Mouse (Mus musculus): ENCODE measurements around the gene 4933411K16Rik.

Gene 4933411K16Rik

GRCm38 (mm10) chr19:42051948-42052347, at the start of gene 4933411K16Rik:
Gene 4933411K16Rik (plus strand): TSS chr19:42052248.
- in situ Hi-C loops (cut with MboI, MseI), result no loop called here

- in situ Hi-C loops (cut with MboI, MseI), result no loop called here
Measured at GRCm38 (mm10) chr19:42004258-42004657, 47.8 kb upstream of the 4933411K16Rik start.

- in situ Hi-C loops (cut with MboI, MseI), result no loop called here
Measured at GRCm38 (mm10) chr19:42005616-42006015, 46.4 kb upstream of the 4933411K16Rik start.

- in situ Hi-C loops (cut with MboI, MseI), result no loop called here
Measured at GRCm38 (mm10) chr19:42006568-42006967, 45.5 kb upstream of the 4933411K16Rik start.

GRCm38 (mm10) chr19:42008586-42008985, 43.5 kb upstream of the 4933411K16Rik start:
- in situ Hi-C loops (cut with MboI, MseI), result no loop called here

GRCm38 (mm10) chr19:42009067-42009466, 43.0 kb upstream of the 4933411K16Rik start:
- in situ Hi-C loops (cut with MboI, MseI), result no loop called here

- in situ Hi-C loops (cut with MboI, MseI), result no loop called here
Measured at GRCm38 (mm10) chr19:42010436-42010835, 41.6 kb upstream of the 4933411K16Rik start.

GRCm38 (mm10) chr19:42011123-42011522, 40.9 kb upstream of the 4933411K16Rik start:
- in situ Hi-C loops (cut with MboI, MseI), result no loop called here

- in situ Hi-C loops (cut with MboI, MseI), result no loop called here
Measured at GRCm38 (mm10) chr19:42014231-42014825, 37.7 kb upstream of the 4933411K16Rik start.

GRCm38 (mm10) chr19:42015001-42015400, 37.0 kb upstream of the 4933411K16Rik start:
- in situ Hi-C loops (cut with MboI, MseI), result no loop called here

- in situ Hi-C loops (cut with MboI, MseI), result no loop called here
Measured at GRCm38 (mm10) chr19:42016251-42016650, 35.8 kb upstream of the 4933411K16Rik start.

GRCm38 (mm10) chr19:42016840-42017239, 35.2 kb upstream of the 4933411K16Rik start:
- in situ Hi-C loops (cut with MboI, MseI), result no loop called here

- in situ Hi-C loops (cut with MboI, MseI), result no loop called here
Measured at GRCm38 (mm10) chr19:42017399-42018247, 34.4 kb upstream of the 4933411K16Rik start.

- in situ Hi-C loops (cut with MboI, MseI), result no loop called here
Measured at GRCm38 (mm10) chr19:42019011-42019522, 33.0 kb upstream of the 4933411K16Rik start.

- in situ Hi-C loops (cut with MboI, MseI), result no loop called here
Measured at GRCm38 (mm10) chr19:42021681-42022541, 30.1 kb upstream of the 4933411K16Rik start.

GRCm38 (mm10) chr19:42022542-42022848, 29.6 kb upstream of the 4933411K16Rik start:
- in situ Hi-C loops (cut with MboI, MseI), result no loop called here

GRCm38 (mm10) chr19:42026158-42026557, 25.9 kb upstream of the 4933411K16Rik start:
- in situ Hi-C loops (cut with MboI, MseI), result loop anchor here (5.0 kb wide), 1 partner anchor 89 kb away; no protein-coding TSS in a partner anchor

GRCm38 (mm10) chr19:42031112-42031511, 20.9 kb upstream of the 4933411K16Rik start:
- in situ Hi-C loops (cut with MboI, MseI), result loop anchor here (5.0 kb wide), 1 partner anchor 121 kb away; no protein-coding TSS in a partner anchor

- in situ Hi-C loops (cut with MboI, MseI), result loop anchor here (5.0 kb wide), 1 partner anchor 119 kb away; no protein-coding TSS in a partner anchor
Measured at GRCm38 (mm10) chr19:42033611-42034010, 18.4 kb upstream of the 4933411K16Rik start.

GRCm38 (mm10) chr19:42034146-42034775, 17.8 kb upstream of the 4933411K16Rik start:
- in situ Hi-C loops (cut with MboI, MseI), result loop anchor here (5.0 kb wide), 1 partner anchor 118 kb away; no protein-coding TSS in a partner anchor

GRCm38 (mm10) chr19:42034881-42035455, 17.1 kb upstream of the 4933411K16Rik start:
- in situ Hi-C loops (cut with MboI, MseI), result loop anchor here (5.0 kb wide), 1 partner anchor 117 kb away; no protein-coding TSS in a partner anchor
